7 mouse cellular contexts compared by ENCODE assay signal in the genomic region with DNA sequence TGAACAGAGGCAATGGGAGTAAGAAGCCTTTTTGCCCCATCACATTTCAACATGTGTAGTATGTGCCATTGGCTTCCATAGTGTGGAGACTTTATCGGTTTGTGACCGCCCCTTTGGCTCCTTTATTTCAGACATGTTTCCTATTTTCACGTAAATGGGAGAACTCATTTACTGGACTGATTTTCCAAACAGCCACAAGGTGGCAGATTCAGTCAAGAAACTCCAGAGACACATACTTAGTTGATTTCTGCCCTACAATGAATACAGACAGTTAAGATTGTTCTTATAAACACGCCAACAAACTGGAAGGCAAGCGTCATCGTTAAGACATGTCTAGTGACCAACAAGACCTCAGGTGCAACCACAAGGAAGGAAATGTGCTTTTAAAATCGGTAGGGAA. TPM values are rescaled to one million over a fixed set of nuclear protein-coding genes. Genes with fewer than 3 reads are reported as not detected.
A peak's percentile ranks its signal among the peaks of the same experiment; 100 is the strongest.
DNase-seq lines count a peak whose midpoint lies in the region; ATAC-seq and TF ChIP-seq lines count a peak whose summit lies in the region.

No protein-coding gene starts in this region.

- H3K4me3 ChIP-seq in heart, postnatal 0 days (ENCODE audit: low read depth, low read length) = no peak overlapping the region
- no peak overlapping the region for H3K4me3 ChIP-seq in E14TG2a.4 (replicated peaks; ENCODE audit: low read length)
- H3K4me3 ChIP-seq in hindbrain, embryonic 14.5 days (replicated peaks; ENCODE audit: low read length) = no peak overlapping the region

- H3K27ac ChIP-seq in heart, postnatal 0 days (ENCODE audit: low read depth) = no peak overlapping the region
- no peak overlapping the region for H3K27ac ChIP-seq in hindbrain, embryonic 14.5 days

- no peak overlapping the region for H3K9ac ChIP-seq in heart, postnatal 0 days (replicated peaks; ENCODE audit: low read depth, low read length)
- H3K9ac ChIP-seq in hindbrain, embryonic 14.5 days = no peak overlapping the region

- intact Hi-C loops in heart, postnatal 25 days (cut with DNase I) = loop anchor here (1.0 to 10.0 kb wide), 3 partner anchors 289 to 536 kb away; no protein-coding TSS in a partner anchor

- H3K4me2 ChIP-seq in heart, postnatal 0 days (ENCODE audit: low read depth, low read length) = no peak overlapping the region
- H3K4me2 ChIP-seq in hindbrain, embryonic 14.5 days (replicated peaks) = no peak overlapping the region

- DNase-seq in heart, postnatal 0 days (ENCODE audit: low spot score) = no peak
- no peak for DNase-seq in heart, postnatal 25 days (ENCODE audit: low spot score)
- DNase-seq in 3134 (ENCODE audit: extremely low read depth, insufficient read length, low spot score) = peak; percentile 49
- DNase-seq in hindbrain, embryonic 14.5 days (ENCODE audit: low spot score) = peak; percentile 73
- peak; percentile 32 for DNase-seq in thymus, postnatal 14 days
- DNase-seq in right cerebral cortex, postnatal 14 days = no peak

- no peaks in the 10 kb centered on the region for H3K9me3 ChIP-seq in heart, postnatal 0 days (replicated peaks; ENCODE audit: control insufficient read depth, low read length)
- H3K9me3 ChIP-seq in E14TG2a.4 (ENCODE audit: low read length) = no peaks in the 10 kb centered on the region; the same call in 1 of the 2 replicates
- no peaks in the 10 kb centered on the region for H3K9me3 ChIP-seq in hindbrain, embryonic 14.5 days (ENCODE audit: control insufficient read depth, low read length)

- ATAC-seq in heart, postnatal 0 days (ENCODE audit: insufficient read depth, low read depth) = no peak
- no peak for ATAC-seq in hindbrain, embryonic 14.5 days (ENCODE audit: low FRiP score)

- H3K27me3 ChIP-seq in heart, postnatal 0 days (ENCODE audit: control insufficient read depth, insufficient read depth, low read length) = no peaks in the 10 kb centered on the region
- no peaks in the 10 kb centered on the region for H3K27me3 ChIP-seq in E14TG2a.4 (ENCODE audit: insufficient read depth, low read length)
- H3K27me3 ChIP-seq in hindbrain, embryonic 14.5 days (ENCODE audit: control insufficient read depth, insufficient read depth, low read length) = no peaks in the 10 kb centered on the region

- TF ChIP-seq EP300 in heart, postnatal 0 days (IDR thresholded peaks at IDR 0.05; ENCODE audit: low read depth) = no peak

- 42% methylated on average over 7 of the region's 7 CpGs for WGBS in heart, postnatal 0 days
- 50% methylated on average over 7 of the region's 7 CpGs for WGBS in hindbrain, embryonic 14.5 days

- TF ChIP-seq CTCF in heart, postnatal 0 days (IDR thresholded peaks at IDR 0.05; ENCODE audit: low read depth) = peak; percentile 70
- peak; percentile 41 for TF ChIP-seq CTCF in E14TG2a.4 (conservative IDR thresholded peaks at IDR 0.05; ENCODE audit: low read length)

- H3K36me3 ChIP-seq in heart, postnatal 0 days (replicated peaks; ENCODE audit: control insufficient read depth, insufficient read depth, low read length) = no peaks in the 10 kb centered on the region
- H3K36me3 ChIP-seq in E14TG2a.4 (ENCODE audit: insufficient read depth, low read length) = no peaks in the 10 kb centered on the region
- H3K36me3 ChIP-seq in hindbrain, embryonic 14.5 days (replicated peaks; ENCODE audit: control insufficient read depth, insufficient read depth) = 0 out of 2 replicates have a peak, but pooled peaks cover 3% of the 10 kb centered on the region

- no peaks in the 10 kb centered on the region for H3K4me1 ChIP-seq in heart, postnatal 0 days (ENCODE audit: control insufficient read depth, insufficient read depth)
- H3K4me1 ChIP-seq in E14TG2a.4 (replicated peaks; ENCODE audit: low read depth, low read length) = peaks cover 3% of the 10 kb centered on the region; the same call in 1 of the 2 replicates
- no peaks in the 10 kb centered on the region for H3K4me1 ChIP-seq in hindbrain, embryonic 14.5 days (replicated peaks; ENCODE audit: control insufficient read depth, insufficient read depth, low read length)

RNA-seq across cellular contexts. Expression of gene Basp1, which starts 15.0 kb away (rescaled TPM):
- 2.9 and 7.9 TPM in 2 replicates for total RNA-seq in heart, postnatal 0 days (2014; rRNA removed; ENCODE audit: low replicate concordance)
- 2.8 and 2.9 TPM in 2 replicates for polyA plus RNA-seq in heart, postnatal 0 days (2015; fragmentation: Nextera tagmentation; extraction: Ambion mirVana)
- total RNA-seq in heart, postnatal 25 days (2021) = 1 to 10 TPM; 2.3 to 2.4 TPM
- 262 and 283 TPM in 2 replicates for polyA plus RNA-seq in hindbrain, embryonic 14.5 days (2014; fragmentation: Nextera tagmentation; extraction: Ambion mirVana)

Comparison
In these comparisons a context has a peak if more than half of its experiments do, and no peak if none do; other contexts are left out.
1. DNase-seq: peak in 3134 (single experiment), hindbrain, embryonic 14.5 days (single experiment) and thymus, postnatal 14 days (single experiment); none in heart, postnatal 0 days (single experiment), heart, postnatal 25 days (single experiment) and right cerebral cortex, postnatal 14 days (single experiment).